Mouse (Mus musculus) kidney, postnatal 10 days (tissue): ENCODE data around the gene Wfdc11.
"Not testable (repeated sequence)": the region's sequence is repeated elsewhere in the genome, so short reads cannot be mapped to it uniquely, and the experiment has no call there.

ENCODE experiments used
- DNase-seq: peaks from one replicate; pipeline ENCODE4 v3.0.0; 2021; ENCODE audit warnings: mixed read lengths

The Wfdc11 gene

DNA sequence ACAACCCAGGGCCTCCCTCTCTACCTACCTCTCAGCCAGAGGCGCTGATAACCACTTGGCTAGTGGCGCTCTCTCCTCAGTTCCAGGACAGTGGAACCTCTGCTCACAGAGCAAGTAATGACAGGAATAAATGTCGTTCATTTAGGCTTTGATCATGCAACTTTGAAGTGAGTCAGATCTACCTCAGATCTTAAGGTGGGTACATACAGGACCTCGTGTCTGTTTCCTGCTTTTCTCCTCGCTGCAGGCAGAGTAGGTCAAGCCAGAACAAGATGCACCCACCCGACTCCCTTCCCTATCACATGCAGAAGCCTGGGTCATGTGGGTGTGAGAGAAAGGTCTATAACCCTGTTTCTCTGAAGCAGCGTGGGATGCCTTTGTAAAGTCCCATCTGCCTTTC, at the start of gene Wfdc11:
Wfdc11 (minus strand) TSS at position 101 of the 400 bp plus-strand sequence.
- no peak for DNase-seq

DNA sequence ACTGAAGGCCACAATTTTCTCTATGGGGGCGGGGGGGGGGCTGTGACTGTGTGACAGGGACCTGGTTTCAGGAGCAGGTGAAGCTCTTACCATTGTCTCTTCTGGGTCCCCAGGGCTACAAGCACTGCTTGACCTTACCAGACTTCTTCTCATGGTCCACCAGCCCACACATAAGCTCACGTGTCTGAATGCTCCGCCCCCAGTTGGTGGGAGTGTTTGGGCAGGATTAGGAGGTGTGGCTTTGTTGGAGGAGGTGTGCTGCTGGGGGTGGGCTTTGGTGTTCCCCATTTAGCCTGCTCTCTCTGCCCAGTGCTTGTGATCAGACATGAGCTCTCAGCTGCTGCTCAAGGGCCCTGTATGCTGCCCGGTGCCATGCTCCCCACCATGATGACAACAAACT, 49.4 kb upstream of the Wfdc11 start:
- DNase-seq, result no peak

DNA sequence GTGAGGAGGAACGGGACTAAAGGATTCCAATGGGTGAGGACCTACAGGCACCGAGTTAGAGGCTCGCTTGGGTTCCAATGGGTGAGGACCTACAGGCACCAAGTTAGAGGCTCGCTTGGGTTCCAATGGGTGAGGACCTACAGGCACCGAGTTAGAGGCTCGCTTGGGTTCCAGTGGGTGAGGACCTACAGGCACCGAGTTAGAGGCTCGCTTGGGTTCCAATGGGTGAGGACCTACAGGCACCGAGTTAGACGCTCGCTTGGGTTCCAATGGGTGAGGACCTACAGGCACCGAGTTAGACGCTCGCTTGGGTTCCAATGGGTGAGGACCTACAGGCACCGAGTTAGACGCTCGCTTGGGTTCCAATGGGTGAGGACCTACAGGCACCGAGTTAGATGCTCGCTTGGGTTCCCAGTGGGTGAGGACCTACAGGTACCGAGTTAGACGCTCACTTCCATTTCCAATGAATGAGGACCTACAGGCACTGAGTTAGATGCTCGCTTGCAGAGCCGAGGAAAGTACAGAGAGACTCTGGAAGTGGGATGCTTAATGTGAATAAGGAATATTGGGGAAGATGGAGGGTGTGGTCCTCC, 42.4 kb upstream of the Wfdc11 start:
- not testable (repeated sequence) for DNase-seq

DNA sequence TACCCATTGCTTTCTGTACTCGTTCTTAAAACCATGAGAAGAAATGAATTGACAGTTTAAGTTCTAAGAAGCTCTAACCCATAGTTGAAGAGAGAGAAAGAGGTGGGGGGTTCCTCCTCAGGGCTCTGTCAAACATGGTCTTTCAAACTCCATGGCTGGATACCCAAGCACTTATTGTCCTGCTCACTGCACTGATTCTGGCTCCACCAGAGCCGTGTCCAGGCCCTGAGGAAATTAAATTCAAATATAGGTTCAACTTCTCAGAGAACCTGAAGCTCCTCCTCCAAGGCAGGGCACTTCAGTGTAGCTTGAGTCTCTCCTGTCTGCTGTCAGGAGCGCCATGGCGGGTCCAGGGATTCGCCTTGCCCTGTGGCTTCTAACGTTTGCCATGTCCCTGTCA, 41.1 kb upstream of the Wfdc11 start, which contains the start of gene Spint5:
Spint5 (plus strand) TSS at position 301 of the 400 bp plus-strand sequence.
- DNase-seq, result no peak

DNA sequence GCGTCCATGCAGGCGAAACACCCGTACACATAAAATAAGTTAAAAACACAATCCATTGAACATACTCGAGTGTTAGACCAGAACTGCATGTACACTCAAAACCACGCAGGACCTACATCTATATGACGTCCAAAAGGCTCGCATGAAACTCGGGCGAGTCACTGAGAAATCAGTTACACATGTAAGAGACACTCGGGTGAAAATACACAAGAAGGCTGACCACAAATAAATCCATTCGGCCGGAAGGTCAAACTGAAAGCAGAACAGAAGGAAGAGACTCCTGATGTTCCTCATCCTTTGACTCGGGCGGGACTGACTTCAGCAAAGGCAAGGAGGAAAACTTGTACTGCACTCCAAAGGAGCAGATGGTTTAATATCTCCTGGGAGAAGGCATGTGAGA, 32.1 kb upstream of the Wfdc11 start:
- no peak for DNase-seq

DNA sequence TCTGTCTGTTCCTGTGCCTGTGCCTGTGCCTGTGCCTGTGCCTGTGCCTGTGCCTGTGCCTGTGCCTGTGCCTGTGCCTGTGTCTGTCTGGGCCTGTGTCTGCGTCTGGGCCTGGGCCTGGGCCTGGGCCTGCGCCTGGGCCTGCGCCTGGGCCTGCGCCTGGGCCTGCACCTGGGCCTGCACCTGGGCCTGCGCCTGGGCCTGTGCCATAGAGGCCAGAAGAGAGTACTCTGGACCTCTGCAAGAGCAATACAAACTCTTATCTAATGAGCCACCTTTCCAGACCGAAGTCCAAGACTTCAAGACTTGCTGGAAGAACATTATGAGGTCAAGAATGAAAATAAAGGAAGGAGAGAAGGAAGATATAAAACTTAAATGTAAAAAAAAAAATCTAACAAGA, 31.4 kb upstream of the Wfdc11 start:
- no peak for DNase-seq

DNA sequence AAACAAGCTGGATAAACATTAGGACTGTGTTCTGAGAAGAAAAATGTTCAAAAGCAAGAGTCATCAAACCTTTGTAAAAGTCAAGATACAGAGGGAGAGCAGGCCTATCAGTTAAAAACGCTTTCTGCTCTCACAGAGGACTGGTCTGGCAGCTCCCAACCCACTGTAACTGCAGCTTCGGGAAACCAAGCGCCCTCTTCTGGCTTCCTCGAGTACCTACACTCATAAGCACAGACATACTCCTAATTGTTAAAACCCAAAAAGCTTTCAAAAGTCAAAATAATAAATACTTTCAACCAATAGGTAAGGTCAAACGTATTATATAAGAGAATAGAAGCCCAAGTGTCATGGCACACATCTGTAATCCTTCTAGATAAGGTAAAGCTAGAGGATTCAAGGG, 30.3 kb upstream of the Wfdc11 start:
- no peak for DNase-seq

DNA sequence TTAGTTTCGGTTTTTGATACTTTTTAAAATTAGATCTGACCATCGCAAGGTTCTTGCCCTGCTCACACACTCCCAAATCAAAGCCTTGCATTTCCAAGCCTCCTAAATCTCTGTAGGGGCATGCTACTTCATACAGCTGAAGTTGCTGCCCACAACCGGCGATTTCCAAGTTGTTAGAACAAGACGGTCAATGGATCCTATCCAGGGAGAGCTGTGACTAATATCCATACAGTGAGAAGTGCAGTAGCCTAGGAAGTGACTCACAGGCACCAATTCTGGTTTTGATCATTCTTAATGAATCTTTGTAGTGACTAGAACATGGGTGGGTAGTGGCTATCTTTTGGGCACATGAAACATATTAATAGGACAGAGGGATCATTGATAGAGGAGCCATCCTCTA, 27.9 kb upstream of the Wfdc11 start:
- DNase-seq, result no peak

DNA sequence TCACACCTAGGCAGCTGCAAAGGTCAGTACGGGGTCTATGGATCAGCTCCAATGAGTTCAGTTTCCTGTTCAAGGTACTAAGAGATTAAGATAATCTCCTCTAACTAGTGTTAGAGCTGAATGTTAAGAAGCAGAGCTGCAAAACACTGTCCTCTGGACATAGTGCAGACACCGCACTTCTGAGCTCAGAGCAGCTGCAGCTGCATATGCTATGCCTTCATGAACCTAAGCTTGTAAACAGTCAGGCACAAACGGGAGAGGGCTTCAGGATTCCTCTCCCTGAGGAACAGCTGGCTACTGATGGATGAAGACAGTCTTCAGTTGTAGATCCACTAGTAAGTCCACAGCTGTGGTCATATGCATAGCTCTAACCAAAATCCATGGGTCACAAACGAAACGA, 27.1 kb upstream of the Wfdc11 start:
- DNase-seq, result no peak

DNA sequence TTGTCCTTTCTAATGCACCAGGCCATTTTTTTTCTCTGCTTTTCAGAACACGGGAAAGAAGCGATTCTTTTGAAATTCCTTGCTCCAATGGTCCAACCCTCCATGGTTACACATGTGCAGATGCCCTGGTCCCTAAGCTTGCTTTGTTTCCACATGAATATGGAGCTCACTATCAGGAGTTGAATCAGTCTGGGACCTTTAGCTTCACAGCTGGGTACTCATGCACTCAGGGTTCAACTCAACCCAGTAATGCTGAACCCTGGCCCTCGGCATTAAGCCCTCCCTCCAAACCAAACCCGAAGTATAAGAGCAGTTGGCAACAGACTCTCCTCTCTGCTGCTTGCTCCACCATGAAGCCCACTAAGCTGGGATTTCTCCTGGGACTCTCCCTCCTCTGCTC, 24.3 kb upstream of the Wfdc11 start, which contains the start of gene Spint4:
Spint4 (plus strand) TSS at position 301 of the 400 bp plus-strand sequence.
- no peak for DNase-seq

DNA sequence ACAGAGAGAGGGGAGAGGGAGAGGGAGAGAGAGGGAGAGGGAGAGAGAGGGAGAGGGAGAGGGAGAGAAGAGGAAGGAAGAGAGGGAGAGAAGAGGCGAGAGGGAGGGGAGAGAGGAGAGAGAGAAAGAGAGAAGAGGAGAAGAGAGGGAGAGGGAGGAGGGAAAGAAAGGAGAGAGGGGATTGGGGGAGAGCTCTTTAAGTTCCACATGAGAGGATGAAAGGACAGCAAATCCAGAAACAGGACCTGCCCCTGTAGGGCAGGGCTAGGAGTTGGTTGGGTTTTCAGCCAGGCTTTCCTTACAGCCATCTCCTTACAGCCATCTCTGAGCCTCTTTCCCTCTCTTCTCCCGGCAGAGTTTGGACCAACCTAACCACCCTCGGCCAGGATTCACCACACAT, 10.9 kb upstream of the Wfdc11 start, which contains the start of gene Wfdc13:
Wfdc13 (plus strand) TSS at position 301 of the 400 bp plus-strand sequence.
- DNase-seq, result no peak

DNA sequence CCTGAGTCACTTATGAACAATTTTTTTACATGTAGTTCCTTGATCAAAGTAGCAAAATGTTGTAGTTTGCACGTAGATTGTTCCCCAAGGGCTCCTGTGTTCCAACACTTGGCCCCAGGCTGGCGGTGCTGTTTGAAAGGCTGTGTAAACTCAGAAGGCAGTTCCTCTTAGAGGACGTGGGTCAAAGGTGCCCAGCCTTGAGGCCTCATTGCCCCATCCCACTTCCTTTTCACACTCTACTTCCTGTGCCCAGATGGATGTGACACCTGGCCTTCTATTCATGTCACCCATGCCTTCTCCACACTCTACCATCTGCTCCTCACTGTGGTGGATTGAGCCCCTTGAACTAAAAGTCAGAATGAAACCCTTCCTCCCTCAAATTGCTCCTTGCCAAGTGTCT, 6.0 kb upstream of the Wfdc11 start:
- no peak for DNase-seq

DNA sequence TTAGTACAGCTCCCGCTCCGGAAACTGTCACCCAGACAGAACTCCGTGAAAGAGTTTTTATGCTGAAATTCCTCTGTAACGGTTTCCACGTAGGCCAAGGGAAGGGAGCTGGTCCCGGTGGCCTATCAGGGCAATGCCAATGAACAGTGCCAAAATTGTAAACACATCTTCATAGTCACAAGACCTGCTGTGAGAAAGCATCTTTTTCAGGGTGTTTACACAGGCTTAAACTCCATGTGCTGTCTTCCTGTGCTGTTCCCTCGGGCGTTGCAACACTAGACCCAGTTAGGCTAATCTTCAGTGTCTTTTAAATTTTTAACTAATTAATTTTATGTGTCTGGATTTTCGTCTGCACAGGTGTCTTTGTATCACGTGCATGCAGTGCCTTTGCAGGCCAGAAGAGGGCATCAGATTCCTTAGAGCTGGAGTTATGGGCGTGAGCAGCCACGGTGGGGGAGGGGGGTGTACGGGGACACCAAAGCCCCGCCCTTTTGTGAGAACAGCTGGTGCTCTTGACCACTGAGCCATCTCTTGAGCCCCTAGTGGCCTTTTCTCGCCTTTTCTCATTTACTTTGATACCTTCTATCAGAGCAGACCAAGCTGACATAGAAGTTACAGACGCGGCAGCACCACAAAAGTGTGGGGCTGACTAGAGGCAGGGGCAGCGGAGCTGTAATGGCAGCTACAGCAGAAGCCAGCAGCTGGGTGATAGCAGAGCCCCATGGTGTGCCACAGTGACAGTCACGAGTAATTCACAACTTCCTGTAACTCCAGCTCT, 5.2 kb upstream of the Wfdc11 start:
- peak; percentile 91 for DNase-seq

DNA sequence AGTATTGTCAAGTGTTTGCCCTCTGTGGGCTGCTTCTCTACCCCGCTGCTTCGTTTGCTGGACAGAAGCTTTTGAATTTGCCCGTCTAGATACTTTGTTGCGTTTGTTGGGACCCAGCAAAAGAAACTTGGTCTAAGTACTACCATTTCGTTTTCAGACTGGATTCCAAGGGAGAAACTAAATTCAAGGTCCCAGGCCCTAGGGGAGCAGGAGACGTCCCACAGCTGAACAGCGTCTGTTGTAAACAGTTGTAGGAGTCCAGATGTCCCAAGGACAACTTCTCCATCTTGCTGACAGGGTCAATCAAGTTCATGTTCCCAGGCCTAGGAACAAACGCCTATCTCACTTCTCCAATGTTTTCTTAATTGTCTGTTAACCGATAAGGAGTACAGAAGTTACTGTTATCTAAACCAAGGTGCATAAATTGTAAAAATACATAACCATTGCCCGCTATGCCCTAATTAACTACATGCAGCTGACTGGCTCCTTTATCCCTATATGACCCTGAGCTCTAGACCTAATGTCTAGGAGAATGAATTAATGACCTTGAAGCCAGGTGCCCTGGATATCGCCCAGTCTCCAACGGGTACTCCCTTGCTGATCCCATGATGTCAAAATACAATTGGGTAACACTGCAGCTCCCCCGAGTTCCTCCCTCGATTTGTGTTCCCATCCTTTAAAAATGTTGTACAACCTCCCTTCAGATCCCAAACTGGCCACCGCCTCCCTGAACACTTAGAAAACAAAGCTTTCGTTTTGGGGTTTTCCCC, 3.2 kb upstream of the Wfdc11 start:
- DNase-seq, result no peak

DNA sequence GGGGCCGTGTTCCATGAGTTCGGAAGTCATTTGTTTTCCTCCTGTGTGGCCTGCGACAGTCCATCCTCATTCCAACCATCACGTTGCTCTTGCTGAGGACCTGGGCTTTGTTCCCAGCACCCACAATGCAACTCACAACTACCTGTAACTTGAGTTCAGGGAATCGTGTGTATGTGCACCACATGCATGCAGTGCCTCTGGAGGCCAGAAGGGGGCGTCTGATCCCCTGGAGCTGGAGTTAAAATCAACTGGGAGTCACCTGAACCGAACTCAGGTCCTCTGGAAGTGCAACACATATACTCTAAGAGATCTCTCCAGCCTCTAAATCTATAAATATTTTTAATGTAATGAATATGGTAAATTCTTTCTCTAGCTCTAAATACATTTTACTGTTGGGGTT, 2.2 kb upstream of the Wfdc11 start:
- no peak for DNase-seq

DNA sequence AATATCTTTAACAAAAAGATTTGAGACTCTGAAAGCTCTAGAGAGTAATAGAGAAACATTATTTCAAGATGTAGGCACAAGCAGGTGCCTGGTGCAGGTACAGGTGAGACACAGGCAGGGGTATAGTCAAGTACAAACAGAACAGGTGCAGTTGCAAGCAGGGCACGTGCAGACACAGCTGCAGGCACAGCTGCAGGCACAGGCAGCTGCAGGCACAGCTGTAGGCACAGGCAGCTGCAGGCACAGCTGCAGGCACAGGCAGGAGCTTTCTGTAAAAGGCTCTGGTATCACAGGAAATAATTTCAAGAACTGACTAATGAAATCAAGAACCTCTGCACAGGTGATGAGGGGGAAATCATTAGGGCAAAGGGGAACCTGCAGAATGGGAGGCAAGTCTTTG, 2.9 kb downstream of the Wfdc11 start:
- DNase-seq, result no peak

DNA sequence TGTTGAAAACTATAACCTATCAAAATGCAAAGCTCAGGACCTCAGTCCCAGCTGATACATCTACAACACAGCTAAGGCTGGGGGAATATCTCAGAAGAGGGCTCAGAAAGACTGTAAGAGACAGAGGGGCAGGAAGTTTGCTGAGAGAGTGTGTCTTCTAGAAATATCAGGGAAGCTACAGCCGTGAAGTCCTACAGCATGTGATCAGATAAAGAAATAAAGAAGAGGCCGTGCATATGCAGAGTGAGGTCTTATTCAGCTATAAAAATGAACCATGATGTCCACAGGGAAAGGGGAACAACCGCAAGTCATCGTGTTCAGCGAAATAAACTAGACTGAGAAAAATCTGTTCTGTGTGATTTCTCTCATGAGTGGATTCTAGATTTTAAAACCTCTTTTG, 3.6 kb downstream of the Wfdc11 start:
- DNase-seq, result no peak

DNA sequence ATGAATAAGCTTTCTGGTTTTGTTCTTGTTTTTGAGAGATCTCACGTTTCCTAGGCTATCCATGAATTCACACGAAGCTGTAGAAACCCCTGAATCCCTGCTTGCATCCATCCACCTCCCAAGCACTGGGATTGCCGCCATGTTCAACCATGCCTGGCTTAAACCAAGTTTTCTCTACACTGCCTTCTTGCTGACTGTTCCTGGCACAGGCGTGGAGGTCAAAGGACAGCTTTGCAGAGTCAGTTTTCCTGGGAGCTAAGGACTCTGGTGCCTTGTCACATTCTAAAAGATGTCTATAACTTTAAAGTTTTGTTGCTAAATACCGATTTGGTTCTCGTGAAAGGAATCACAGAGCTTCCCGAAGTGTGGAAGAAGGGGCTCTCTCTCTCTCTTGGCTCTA, 9.0 kb downstream of the Wfdc11 start:
- DNase-seq, result no peak

DNA sequence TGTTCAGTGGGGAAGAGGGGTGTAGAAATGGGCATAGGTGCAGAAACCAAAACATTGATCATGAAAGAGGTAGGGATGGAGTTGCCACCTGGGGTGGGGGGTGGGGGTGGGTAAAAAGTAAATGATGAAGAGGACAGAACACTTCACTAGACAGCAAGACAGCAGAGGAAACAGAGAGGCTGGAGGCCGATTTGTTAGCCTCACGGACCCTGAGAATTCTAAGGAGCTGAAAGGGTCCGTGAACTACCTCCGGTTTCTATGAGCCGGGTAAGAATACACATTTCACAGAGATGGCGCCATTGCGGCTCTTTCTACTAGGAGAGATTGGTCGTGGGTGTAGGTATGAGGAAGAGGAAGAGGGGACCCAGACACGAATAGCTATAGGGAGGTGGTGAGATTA, 17.4 kb downstream of the Wfdc11 start, which contains the start of gene Wfdc9:
Wfdc9 (minus strand) TSS at position 101 of the 400 bp plus-strand sequence.
- DNase-seq, result no peak

DNA sequence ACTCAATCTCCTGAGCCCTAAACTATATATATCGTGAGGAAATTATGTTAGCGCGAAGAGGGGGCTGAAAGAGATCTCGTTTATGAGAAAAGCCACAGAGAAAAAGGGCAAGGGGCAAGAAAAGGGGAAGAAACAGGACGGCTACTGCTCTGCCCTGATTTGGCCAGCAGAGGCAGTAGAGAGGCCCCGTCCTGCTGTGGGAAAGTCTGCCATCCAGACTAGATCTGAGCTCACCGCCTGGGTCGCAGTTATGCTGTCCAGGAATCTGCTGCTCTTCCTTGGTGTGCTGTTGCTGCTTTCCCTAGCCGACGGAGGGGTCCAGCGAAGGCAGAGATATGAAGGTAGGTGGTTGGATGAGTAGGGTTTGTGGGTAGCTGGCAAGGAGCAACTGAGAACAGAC, 18.0 kb downstream of the Wfdc11 start, which contains the start of gene Wfdc10:
Wfdc10 (plus strand) TSS at position 189 of the 400 bp plus-strand sequence.
- DNase-seq, result peak; percentile 71

DNA sequence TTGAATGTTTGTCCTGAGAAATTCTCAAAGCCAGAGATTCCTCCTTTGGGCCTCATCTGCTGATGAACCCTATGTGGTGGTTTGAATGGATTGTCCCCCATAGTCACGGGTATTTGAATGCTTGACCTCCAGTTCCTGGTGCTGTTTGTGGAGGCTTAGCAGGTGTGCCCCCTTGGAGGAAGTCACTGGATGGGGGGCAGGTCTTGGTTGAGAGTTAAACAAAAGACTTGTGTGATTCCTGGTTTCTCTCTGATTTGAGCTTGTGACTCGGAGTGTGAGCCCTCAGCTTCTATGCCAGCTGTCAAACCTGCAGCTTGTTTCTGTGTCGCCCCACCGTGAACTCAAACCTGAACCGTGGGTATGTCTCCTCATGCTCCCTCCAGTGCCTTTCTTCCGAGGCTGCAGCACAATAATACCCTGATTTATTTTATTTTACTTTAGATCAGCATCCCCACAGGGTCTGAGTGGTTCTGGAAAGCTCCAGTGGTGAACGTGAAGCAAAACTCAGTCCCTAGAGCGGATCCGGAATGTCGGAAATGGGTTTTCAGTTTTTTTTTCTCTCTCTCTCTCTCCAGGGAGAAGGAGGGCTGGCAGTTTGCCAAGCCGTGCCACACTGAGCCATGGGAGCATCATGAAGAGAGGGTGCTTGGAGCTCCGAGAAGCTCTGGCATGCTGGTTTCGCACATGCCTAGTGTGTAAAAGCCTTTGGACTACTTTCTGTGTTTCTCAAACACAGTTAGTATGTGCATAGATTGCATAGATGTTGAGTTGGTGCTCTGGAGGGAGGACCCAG, 31.8 kb downstream of the Wfdc11 start:
- peak; percentile 43 for DNase-seq

DNA sequence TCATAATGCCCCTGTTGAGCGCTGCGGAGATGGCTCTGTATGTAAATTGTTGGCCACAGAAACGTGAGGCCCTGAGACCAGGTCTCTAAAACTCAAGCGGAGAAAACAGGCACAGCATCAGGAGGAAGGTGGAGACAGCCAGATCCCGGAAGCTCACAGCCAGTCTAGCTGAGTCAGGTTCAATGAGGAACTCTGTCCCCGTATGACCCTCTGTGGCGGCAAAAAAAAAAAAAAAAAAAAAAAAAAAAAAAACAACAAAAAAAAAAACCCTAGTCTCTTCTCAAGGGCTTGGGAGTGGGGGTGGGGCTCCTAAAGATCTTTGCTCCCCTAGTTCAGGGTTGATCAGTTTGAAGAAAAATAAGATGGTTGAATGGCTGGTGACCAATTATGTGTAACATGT, 32.8 kb downstream of the Wfdc11 start:
- peak; percentile 14 for DNase-seq

DNA sequence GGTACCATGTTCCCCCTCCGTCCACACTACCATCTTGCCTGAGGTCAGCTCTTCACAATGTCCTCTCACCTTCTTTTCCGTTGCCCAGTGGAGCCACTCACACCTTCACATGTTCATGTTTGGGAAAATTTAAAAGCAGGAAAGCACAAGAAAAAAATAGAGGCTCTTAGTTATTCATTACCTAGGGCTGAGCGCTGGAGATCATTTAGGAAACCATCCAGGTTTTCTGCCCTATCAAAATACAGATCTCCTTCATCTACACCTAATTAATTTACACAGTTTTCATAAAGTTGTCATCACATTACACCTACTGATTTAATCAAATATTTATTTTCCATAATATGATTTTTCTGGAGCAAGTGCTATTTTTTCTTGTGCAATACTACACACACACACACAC, 35.2 kb downstream of the Wfdc11 start, which contains the start of gene Wfdc16:
Wfdc16 (minus strand) TSS at position 101 of the 400 bp plus-strand sequence.
- no peak for DNase-seq
